Mouse (Mus musculus): ENCODE data around the gene Tspan18. TPM values are rescaled to one million over a fixed set of nuclear protein-coding genes. Genes with fewer than 3 reads are reported as not detected.

Gene Tspan18
- polyA plus RNA-seq, 1 experiment, result 6.8 TPM

DNA sequence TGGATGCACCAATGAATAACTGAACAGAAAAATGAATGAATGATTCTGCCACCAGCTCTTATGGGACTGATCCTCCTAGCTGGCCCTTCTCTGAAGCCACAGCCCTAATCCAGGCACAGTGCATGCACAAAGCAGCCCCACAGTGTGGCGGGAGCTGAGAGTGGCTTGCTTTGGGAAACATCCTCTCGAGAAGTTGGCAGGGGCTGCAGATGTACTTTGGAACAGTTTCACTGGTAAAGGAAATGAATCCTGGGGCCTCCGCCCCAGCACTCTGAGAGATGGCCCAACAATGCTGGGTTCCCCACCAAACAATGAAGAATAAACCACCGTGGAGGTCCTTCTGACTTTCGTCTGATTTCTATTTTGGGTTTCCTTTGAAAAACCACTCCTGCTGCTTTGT, 64.2 kb downstream of the Tspan18 start:
- DNase-seq (ENCODE audit: low read depth, low spot score), result no peak
- 31% methylated on average over 5 of the region's 5 CpGs for WGBS

GRCm38 (mm10) chr2:93269611-93270010, 64.7 kb downstream of the Tspan18 start:
- 87% methylated on average over 10 of the region's 10 CpGs for WGBS
- no peak for DNase-seq (ENCODE audit: low read depth, low spot score)

- 79% methylated on average over 3 of the region's 3 CpGs for WGBS
Observed at GRCm38 (mm10) chr2:93268711-93269270, 65.5 kb downstream of the Tspan18 start.

GRCm38 (mm10) chr2:93267791-93268190, 66.5 kb downstream of the Tspan18 start:
- WGBS, result 69% methylated on average over 4 of the region's 4 CpGs
- DNase-seq (ENCODE audit: low read depth, low spot score), result no peak

More at GRCm38 (mm10) chr2:93268711-93269270, 65.5 kb downstream of the Tspan18 start:
- DNase-seq (ENCODE audit: low read depth, low spot score), result no peak

DNA sequence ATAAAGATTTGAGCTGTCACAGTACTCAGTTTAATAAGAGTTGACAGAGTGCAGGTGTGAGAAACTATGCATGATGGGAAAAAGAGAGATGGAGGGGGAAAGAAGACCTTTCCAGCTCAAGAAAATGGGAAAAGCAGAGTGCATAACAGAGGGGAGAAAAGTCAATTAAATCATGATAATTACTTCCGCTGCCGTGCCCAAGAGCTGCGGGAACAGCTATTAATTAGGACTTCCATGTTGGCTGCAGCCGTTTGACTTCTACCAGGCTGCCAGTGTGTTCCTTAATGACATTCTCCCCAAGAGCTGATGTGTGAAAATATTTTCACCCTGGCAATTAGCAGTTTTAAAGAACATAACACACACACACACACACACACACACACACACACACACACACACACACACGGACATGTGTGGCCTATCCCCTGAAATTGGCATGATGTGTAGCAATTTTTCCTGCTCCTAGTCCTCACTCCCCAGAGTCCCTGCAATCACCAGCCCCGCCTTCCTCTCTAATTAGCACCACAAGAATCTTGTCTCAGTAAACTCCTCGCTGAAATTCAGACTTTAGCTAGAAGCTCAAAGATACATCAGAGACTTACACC, 67.6 kb downstream of the Tspan18 start:
- WGBS, result 64% methylated on average over 7 of the region's 7 CpGs
- no peak for DNase-seq (ENCODE audit: low read depth, low spot score)

GRCm38 (mm10) chr2:93262291-93263285, 71.7 kb downstream of the Tspan18 start:
- no peak for DNase-seq (ENCODE audit: low read depth, low spot score)
- whole genome bisulfite sequencing, result 71% methylated on average over 5 of the region's 5 CpGs

DNA sequence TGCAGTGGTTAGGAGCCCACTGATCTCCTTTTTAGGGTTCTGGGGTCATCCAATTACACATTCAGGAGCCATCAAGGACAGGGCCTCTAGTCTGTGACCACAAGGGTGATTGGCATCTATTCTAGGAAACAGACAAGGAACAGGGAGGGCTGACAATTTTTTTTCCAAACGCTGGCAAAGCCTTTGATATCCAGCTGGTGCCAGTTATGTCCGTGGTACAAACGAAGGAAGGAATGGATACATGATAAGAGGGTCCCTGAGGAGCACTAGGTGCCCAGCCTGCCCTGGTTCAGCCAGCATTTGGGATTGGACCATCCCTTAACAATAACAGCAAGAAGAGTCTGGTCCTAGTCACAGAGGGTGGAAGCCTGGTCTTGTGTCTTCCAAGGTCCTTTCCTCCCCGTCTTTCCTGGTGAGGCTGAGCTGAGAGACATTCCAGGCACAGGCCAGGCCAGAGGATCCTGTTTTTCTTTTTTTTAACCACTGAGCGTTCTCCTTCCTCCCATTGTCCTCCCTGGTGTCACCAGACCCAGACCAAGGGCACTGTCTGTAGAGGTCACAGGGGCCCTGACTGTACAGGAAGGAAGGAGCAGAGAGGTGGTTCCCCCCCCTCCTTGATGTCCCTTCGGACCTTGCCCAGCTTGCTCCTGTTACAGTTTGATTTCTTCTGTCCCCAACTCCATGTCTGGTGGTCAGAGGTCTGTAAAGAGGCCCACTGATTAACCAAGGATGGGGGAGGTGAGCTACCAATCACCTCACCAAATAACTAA, 72.6 kb downstream of the Tspan18 start:
- WGBS, result 73% methylated on average over 6 of the region's 6 CpGs
- DNase-seq (ENCODE audit: low read depth, low spot score), result no peak

DNA sequence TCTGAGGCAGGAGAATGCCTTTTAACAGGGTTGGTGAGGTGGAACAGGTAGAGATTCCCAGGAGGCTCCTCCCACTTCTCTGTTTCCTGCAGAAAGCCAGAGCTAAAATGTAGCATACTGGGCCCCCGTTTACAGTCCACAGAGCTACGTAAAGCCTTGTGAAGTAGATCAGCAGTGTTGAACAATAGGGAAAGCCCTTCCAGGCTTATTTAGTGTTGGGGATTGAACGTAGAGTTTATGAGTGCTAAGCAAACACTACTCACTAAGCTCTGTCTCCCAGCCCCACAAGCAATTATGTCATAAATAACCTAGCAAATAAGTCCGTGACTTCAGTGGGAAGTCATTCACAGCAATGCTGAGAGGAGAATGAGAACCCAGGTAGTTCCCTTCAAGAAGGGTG, 76.7 kb downstream of the Tspan18 start:
- DNase-seq (ENCODE audit: low read depth, low spot score), result peak; percentile 25
- 16% methylated on average over 4 of the region's 4 CpGs for WGBS

- DNase-seq (ENCODE audit: low read depth, low spot score), result no peak
- WGBS, result 67% methylated on average over 8 of the region's 8 CpGs
Observed at GRCm38 (mm10) chr2:93256735-93257405, 77.4 kb downstream of the Tspan18 start.

DNA sequence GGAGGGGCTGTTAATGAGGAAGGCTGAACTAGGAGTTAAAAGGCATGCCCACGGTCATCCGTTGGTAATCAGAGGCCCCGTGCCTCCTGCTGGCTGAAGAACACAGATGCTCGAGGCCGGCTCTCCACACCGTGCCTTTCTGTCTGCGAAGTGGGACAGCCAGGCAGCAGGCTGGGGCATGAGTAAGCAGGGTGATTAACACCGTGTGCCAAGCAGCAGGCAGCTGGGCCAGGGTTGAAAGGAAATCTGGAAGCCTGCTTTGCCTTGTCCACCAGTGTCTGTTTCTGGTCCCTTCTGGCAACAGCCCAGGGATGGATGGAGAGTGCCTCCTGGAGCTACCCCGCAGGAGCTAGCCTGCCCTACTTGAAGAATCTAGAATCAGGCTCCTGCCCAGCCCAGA, 81.9 kb downstream of the Tspan18 start:
- no peak for DNase-seq (ENCODE audit: low read depth, low spot score)
- WGBS, result 66% methylated on average over 9 of the region's 9 CpGs

DNA sequence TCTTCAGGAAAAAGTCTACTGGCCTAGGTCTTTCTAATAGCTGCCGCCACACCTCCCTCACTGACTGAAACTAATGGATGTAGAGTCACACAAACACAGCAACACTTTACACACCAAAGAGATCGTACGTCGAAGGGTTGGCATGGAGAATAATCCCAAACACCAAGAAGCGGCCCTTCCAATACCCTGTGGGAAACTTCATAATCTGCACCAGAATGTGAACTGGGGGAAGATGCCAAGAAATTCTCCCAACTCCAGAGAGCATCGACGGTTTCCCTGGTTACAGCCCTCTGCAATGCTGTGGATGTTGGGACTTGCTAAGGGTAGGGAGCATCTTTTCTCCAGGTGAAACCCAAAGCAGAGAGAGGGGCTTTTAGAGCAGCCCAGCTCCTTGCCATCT, 83.7 kb downstream of the Tspan18 start:
- no peak for DNase-seq (ENCODE audit: low read depth, low spot score)

DNA sequence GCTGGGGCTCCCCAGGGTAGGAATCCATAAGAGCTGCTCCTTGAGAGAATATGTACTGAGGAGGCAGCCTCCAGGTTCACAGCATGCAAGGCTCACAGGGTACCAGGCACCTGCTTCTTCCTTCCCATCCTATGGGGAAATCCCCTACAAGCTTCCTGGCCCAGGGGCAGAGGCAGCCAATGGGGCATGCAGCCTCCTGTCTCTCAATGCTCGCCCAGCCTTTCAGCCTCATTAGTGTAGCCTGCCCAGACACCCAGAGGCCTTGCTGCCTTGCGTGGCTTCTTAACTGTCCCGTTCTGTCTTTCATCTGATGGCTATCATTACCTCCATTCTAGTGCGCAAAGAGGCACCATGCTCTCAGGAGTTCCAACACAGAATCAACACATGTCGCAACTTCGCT, 85.2 kb downstream of the Tspan18 start:
- 69% methylated on average over 6 of the region's 6 CpGs for WGBS
- DNase-seq (ENCODE audit: low read depth, low spot score), result no peak

More for the DNA sequence above, 83.7 kb downstream of the Tspan18 start:
- 93% methylated on average over 7 of the region's 7 CpGs for WGBS

GRCm38 (mm10) chr2:93244090-93244443, 90.2 kb downstream of the Tspan18 start:
- WGBS, result 84% methylated on average over 8 of the region's 8 CpGs
- no peak for DNase-seq (ENCODE audit: low read depth, low spot score)

DNA sequence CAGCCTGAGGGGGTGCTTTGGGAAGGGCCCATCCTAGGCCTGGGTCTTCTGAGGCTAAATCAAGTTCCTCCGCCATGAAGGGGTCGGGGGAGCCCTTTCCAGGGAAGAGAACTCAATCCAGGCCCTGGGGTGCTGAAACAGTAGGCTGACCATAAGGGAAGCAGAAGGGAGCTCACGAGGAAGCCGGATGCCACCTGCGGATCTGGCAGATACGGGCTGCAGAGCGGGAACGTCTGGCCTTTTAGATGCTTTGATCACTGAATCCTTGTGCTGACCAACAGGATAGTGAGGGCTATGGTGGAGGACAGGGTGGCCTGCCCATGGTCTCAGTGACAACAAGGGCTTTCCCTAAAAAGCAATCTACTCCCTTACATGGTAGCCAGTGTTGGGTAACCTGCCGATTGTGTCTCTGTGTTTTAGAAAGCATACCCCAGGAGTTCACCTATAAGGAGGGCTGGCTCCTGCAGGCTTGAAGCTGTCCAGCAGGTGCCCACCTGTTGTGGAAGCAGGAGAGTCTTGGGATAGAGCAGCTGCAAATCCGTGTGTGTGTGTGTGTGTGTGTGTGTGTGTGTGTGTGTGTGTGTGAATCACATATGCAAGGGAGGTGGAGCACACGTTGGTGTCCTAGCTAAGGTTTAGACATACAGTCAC, 90.7 kb downstream of the Tspan18 start:
- WGBS, result 81% methylated on average over 11 of the region's 11 CpGs
- no peak for DNase-seq (ENCODE audit: low read depth, low spot score)

DNA sequence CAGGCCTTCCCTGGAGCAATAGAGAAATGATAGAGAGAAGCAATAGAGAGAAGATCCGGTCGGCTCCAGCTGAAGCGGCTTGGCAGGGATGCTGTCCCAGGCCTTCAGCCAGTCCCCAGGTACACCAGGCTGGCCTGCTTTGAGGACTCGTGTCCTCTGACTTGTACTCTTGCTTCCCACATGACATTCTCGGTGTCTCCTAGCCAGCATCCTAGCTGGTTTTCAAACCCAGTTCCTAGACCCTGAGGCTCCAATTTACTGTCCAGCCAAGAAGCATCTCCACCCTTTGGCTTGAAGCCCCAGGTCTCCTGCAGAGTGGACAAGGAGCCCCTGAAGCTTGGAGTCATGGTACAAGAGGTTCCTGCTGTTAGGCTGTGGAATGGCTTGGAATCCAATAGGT, 92.1 kb downstream of the Tspan18 start:
- DNase-seq (ENCODE audit: low read depth, low spot score), result no peak
- 80% methylated on average over 5 of the region's 5 CpGs for WGBS

GRCm38 (mm10) chr2:93238864-93239263, 95.4 kb downstream of the Tspan18 start:
- no peak for DNase-seq (ENCODE audit: low read depth, low spot score)
- WGBS, result 84% methylated on average over 6 of the region's 6 CpGs

- 52% methylated on average over 1 of the region's 1 CpGs for WGBS
- DNase-seq (ENCODE audit: low read depth, low spot score), result no peak
Observed at GRCm38 (mm10) chr2:93237055-93237454, 97.2 kb downstream of the Tspan18 start.

- 78% methylated on average over 1 of the region's 1 CpGs for WGBS
Observed at GRCm38 (mm10) chr2:93232141-93232540, 102.2 kb downstream of the Tspan18 start.

GRCm38 (mm10) chr2:93228480-93228824, 105.9 kb downstream of the Tspan18 start:
- 67% methylated on average over 5 of the region's 5 CpGs for WGBS
- no peak for DNase-seq (ENCODE audit: low read depth, low spot score)

More at GRCm38 (mm10) chr2:93232141-93232540, 102.2 kb downstream of the Tspan18 start:
- DNase-seq (ENCODE audit: low read depth, low spot score), result no peak

All from large intestine, adult 2 months (tissue).